Mouse (Mus musculus) central nervous system, embryonic 14 days (tissue): Measurements from ENCODE around the gene Ror2. TPM values are rescaled to one million over a fixed set of nuclear protein-coding genes. Genes with fewer than 3 reads are reported as not detected.

Source experiments
- polyA plus RNA-seq: library from polyadenylated mRNA; depleted of rRNA; stranded (reverse); fragments of >200 nt; gene quantifications from 2 replicates; pipeline ENCODE4 v1.2.3, GENCODE M21; 2012; rRNA removed

Ror2 gene
- 6.7 and 10.5 TPM in 2 replicates for polyA plus RNA-seq

DNA sequence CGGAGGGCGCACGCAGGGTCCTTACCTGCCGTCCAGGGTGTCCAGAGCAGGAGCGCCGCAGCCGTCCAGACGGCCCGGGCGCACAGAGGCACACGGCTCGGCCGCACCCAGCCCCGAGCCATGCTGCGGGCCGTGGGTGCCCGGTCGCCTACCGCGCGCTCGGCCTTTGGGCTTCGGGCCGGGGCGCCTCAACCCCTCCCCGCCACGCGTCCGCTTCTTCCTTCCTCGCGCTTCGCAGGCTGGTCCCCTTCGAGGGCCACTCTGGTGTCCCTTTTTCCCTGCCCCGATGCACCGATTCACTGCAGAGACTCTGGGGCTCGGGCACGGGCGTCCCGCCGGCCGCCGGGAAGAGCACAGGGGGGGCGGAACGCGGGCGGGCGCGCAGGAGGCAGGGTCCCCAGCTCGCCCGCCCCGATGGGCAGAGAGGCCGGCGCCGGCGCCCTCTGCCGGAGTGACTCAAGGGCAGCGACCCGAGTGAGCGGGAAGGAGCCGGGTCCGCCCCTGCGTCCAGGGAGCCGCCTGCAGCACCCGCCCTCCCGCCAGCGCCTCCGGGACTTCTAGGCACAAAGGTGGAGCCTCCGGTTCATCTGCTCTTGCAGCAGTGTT lies at the start of gene Ror2:
Gene Ror2, minus strand, starts transcription at position 369 of the 606 bp plus-strand sequence.

Other genes starting within 250 kb of the Ror2 start
- 25.3 and 26.1 TPM in 2 replicates for gene Sptlc1, start 91.3 kb upstream of the Ror2 start, polyA plus RNA-seq
- gene Msx2, start 186.9 kb upstream of the Ror2 start, polyA plus RNA-seq, result 3.2 and 6.1 TPM in 2 replicates